Mouse (Mus musculus): Measurements from ENCODE around the gene Ubxn6.

GRCm38 (mm10) chr17:56040030-56040856, 34.6 kb downstream of the Ubxn6 start, which contains the start of gene Chaf1a:
- TF ChIP-seq CTCF (IDR thresholded peaks at IDR 0.05) (0 out of 2 replicates have a peak, but pooled peaks have one; percentile 7), EP300 (IDR thresholded peaks at IDR 0.05; ENCODE audit: insufficient read depth, low read depth, low read length) (no peak), POLR2A (IDR thresholded peaks at IDR 0.05; ENCODE audit: insufficient read depth, low read depth, low read length) (peak; percentile 75)

Data from heart, adult 2 months (tissue).